In the genomic region with DNA sequence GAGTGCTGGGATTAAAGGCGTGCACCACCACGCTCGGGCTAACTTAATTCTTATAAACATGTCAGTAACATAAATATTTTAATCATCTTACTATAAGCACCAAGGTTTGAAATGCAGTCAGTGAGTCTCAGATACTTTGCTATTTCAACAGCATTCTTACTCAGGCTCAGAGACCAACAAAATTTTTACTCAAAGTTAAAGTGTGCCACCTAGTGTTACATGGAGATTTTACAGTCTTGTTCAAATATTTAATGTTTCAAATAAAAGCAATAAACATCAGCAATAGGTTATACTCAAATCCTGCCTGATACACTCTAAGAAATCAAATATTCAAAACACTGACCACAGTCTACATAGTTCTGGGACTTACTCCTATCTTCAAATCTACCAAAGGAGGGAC, we compare ENCODE assay signal across 9 mouse cellular contexts. TPM values are rescaled to one million over a fixed set of nuclear protein-coding genes. Genes with fewer than 3 reads are reported as not detected.
DNase-seq lines count a peak whose midpoint lies in the region; ATAC-seq lines count a peak whose summit lies in the region.
"Had no signal": no experiment of that assay in that cellular context is flagged by ENCODE, and none has a peak within 500 bp of the region (broad histone marks: within the 10 kb centered on the region; RNA-seq: fewer than 3 reads in every experiment).

No protein-coding gene starts in this region.

- no peaks in the 10 kb centered on the region for H3K36me3 ChIP-seq in kidney, embryonic 16.5 days (ENCODE audit: insufficient read depth, low read length)
- H3K36me3 ChIP-seq: midbrain, embryonic 12.5 days had no signal

- no peak overlapping the region for H3K4me3 ChIP-seq in kidney, embryonic 16.5 days (ENCODE audit: low read length)
- H3K4me3 ChIP-seq: midbrain, embryonic 12.5 days had no signal

- H3K4me1 ChIP-seq in kidney, embryonic 16.5 days (ENCODE audit: insufficient read depth, low read length): no peaks in the 10 kb centered on the region
- H3K4me1 ChIP-seq: midbrain, embryonic 12.5 days had no signal

- H3K9me3 ChIP-seq in kidney, embryonic 16.5 days (ENCODE audit: low read length): no peaks in the 10 kb centered on the region
- H3K9me3 ChIP-seq: midbrain, embryonic 12.5 days had no signal

- H3K9ac ChIP-seq in kidney, embryonic 16.5 days (replicated peaks; ENCODE audit: low read length): no peak overlapping the region
- H3K9ac ChIP-seq: midbrain, embryonic 12.5 days had no signal

- no peaks in the 10 kb centered on the region for H3K27me3 ChIP-seq in kidney, embryonic 16.5 days (ENCODE audit: insufficient read depth, low read length)
- H3K27me3 ChIP-seq: midbrain, embryonic 12.5 days had no signal

- ATAC-seq in kidney, embryonic 16.5 days (ENCODE audit: low FRiP score, low TSS enrichment): no peak
- no peak for ATAC-seq in granulocyte monocyte progenitor cell, adult 5-6 weeks (replicated peaks; ENCODE audit: poor library complexity, severe bottlenecking)

- no peak overlapping the region for H3K4me2 ChIP-seq in kidney, embryonic 16.5 days (replicated peaks; ENCODE audit: low read depth, low read length)
- H3K4me2 ChIP-seq: midbrain, embryonic 12.5 days had no signal

- H3K27ac ChIP-seq in kidney, embryonic 16.5 days (ENCODE audit: low read length): no peak overlapping the region
- H3K27ac ChIP-seq: midbrain, embryonic 12.5 days had no signal

- DNase-seq in kidney, adult 9 months: peak; percentile 40
- peak; percentile 14 for DNase-seq in 3134 (ENCODE audit: extremely low read depth, insufficient read length, low spot score)
- peak; percentile 71 for DNase-seq in 416B (ENCODE audit: low read depth)
- peak; percentile 81 for DNase-seq in embryo, embryonic 10.5 days (ENCODE audit: low spot score)
- no peak for DNase-seq in urinary bladder, postnatal 14 days (ENCODE audit: low spot score)
- DNase-seq in T-cell, adult 2 months (ENCODE audit: low spot score): no peak

- WGBS in kidney, embryonic 16.5 days: 82% methylated on average over 3 of the region's 3 CpGs

RNA-seq across cellular contexts. Expression of gene Scaper, which starts 19.3 kb away (rescaled TPM):
- 8.8 and 10.0 TPM in 2 replicates for polyA plus RNA-seq in kidney, embryonic 16.5 days (2015; fragmentation: Nextera tagmentation; extraction: Ambion mirVana)
- 5.4 and 5.7 TPM in 2 replicates for total RNA-seq in granulocyte monocyte progenitor cell, adult 5-6 weeks (2014; fragmentation: Nextera tagmentation)
- 8.0 and 11.3 TPM in 2 replicates for total RNA-seq in granulocyte monocyte progenitor cell, adult 5-6 weeks (2017)

Comparison
In these comparisons a context has a peak if more than half of its experiments do, and no peak if none do; other contexts are left out.
1. DNase-seq: peak in kidney, adult 9 months (single experiment), 3134 (single experiment), 416B (single experiment) and embryo, embryonic 10.5 days (single experiment); none in urinary bladder, postnatal 14 days (single experiment) and T-cell, adult 2 months (single experiment).